Mouse (Mus musculus) G1E-ER4 (cell line): ENCODE results near the gene Cyb561d1. TPM values are rescaled to one million over a fixed set of nuclear protein-coding genes. Genes with fewer than 3 reads are reported as not detected.

Experiments
- GATA1 ChIP-seq: IDR thresholded peaks from one replicate; pipeline ENCODE4 v1.8.0; 2012; ENCODE audit warnings: low read length, inconsistent platforms
- polyA plus RNA-seq: library from polyadenylated mRNA; stranded (reverse); fragments of >175 nt; gene quantifications from 2 replicates; pipeline ENCODE4 v1.2.3, GENCODE M21; 2012

The Cyb561d1 gene
- polyA plus RNA-seq, 1 experiment = 2.4 TPM

- no peak for TF ChIP-seq GATA1
Measured at GRCm38 (mm10) chr3:108185460-108186097, 15.4 kb downstream of the Cyb561d1 start.

DNA sequence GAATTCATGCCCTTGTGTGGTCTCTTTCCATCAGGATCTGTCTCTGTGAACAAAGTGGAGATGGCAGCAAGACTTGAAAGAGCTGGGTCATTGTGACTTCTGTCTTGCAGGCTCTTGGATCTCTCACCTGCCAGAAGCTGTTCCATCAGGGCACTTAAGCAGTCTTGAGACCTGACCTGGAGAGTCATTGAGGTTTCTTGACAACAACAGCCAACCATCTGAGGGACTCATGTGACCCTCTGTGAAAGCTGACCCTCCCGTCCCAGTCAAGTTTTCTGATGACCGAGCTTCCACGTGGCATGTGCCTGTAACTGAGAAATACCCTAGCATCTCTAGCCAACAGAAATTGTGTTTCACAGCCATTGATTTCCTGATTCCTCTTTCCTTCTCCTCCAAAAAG is 16.3 kb downstream of the Cyb561d1 start:
- no peak for TF ChIP-seq GATA1

- no peak for TF ChIP-seq GATA1
Measured at GRCm38 (mm10) chr3:108180514-108180913, 20.5 kb downstream of the Cyb561d1 start.

DNA sequence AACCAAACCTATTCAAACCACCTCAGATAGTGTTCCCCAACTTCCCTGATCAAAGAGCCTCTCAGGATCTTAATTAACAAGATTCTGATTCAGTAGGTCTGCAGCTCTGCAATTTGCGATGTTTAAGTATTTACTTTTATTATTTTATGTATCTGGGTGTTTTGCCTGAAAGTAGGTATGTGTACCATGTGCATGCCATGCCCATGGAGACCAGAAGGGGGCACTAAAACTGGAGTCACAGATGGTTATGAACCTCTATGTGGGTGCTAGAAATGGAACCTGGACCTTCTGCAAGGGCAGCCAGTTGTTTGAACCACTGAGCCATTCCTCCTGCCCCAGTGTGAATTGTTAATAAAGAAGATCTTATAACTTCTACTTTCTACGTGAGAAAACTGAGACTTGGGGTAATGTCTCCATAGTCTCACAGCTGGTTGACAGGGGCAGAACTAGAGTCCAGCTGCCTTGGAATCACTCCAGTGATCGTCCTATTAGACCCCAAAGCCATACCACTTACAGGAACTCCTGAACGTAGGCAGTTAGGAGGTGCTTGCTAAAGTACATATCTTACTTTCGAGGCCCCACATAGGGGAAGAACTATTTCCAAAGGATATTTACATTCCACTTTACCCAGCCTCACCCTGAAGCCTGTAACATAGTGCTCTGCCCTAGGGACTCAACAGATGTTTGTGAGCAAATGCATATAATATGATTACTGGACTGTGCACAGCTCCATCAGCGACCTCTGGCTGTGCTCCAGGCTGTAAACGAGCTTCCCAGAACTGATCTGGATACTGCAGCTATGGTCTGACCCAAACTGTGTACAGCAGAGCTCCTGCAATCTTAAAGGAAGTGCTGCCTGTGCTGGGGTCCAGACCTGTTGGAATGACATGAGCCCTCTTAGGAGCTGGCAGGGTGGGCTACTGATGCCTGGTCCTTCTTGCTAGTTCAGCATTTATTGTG is 22.0 kb downstream of the Cyb561d1 start:
- no peak for TF ChIP-seq GATA1

GRCm38 (mm10) chr3:108174672-108175531 is 26.1 kb downstream of the Cyb561d1 start:
- no peak for TF ChIP-seq GATA1

GRCm38 (mm10) chr3:108169199-108169598 is 31.8 kb downstream of the Cyb561d1 start:
- no peak for TF ChIP-seq GATA1

DNA sequence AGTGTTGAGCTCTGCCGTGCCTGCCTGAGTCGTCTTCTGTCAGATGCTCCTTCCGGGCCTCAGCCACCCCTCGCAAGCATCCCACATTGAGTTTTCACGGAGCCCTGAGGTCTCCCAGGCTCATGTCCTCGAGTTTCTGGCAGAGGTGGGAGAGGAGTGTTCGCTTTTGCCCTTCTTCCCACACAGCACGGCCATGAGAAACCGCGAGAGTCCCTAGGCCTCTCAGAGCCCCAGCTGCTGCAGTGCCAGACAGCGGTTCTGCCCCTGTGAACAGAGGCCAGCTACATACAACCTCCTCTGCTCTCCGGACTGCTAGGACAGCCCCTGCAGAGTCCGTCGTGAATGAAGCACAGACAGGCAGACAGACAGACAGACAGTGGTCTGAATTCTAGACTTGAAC is 33.5 kb downstream of the Cyb561d1 start:
- no peak for TF ChIP-seq GATA1

GRCm38 (mm10) chr3:108166486-108167211 is 34.4 kb downstream of the Cyb561d1 start:
- TF ChIP-seq GATA1 = no peak

- no peak for TF ChIP-seq GATA1
Measured at GRCm38 (mm10) chr3:108165532-108166315, 35.3 kb downstream of the Cyb561d1 start.

DNA sequence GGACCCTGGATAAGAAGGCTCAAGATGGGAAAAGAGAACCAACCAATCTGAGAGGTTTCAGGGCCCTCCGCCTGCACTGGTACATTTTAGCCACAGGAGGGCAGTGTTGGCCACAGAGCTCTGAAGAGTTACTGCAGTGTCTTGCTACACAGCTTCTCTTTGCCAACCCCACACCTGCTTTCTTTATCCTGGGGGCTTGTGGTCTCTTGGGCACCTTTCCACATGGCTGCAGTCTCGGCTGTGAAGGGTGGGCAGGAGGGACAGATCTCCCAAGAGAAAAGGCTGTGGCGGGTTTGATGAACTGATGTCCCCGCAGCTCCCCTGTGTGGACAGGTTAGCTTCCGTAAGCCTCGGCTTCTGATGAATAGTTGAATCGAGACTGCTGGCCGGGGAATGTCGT is 36.2 kb downstream of the Cyb561d1 start:
- TF ChIP-seq GATA1 = no peak

DNA sequence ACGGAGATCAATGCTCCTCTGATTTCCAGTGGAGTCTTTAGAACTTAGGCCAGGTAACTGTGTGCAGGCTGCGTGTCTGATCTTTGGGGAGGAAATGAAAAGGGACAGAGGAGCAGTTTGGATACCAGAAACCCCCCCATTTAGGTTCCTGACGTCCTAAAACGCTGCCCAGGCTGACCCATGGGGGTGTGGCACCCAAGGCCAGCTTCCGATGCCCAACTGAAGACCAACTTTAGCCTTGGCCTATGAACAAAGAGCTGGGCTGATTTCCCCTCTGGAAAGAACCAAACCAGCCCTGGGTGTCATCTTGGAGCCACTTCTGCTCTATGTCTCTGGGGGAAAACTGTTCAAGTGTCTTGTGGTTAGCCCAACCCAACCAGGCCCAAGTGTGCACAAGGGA is 36.9 kb downstream of the Cyb561d1 start:
- no peak for TF ChIP-seq GATA1

DNA sequence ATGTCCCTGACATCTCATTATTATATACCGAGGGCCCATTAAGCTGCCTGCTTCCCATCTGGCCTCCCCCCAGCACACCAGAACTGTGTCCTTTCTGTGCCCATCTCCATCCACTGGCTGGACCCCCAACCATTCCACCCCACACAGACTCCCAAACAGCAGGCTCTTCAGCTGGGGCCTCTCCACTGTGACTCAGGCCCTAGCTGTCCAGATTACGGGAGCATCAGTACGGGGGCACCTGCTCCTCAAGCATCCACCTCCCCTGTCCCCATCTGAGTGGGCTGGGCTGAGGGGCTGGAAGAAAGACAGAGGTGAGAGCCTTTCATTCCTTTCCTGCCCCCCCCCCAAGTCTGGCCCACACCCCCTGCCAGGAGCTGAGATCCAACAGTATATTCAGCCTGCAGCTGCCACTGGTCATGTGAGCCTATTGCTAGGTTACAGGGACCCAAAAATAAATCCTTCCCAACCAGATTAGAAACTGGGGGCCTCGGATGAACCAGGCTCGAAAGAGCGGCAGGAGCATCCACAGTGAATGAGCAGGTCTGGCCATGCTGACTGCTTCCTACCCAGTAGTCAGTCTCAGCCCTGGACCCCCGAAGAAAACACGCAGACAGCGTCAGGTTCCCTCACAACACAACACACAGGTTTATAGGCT is 42.5 kb downstream of the Cyb561d1 start:
- no peak for TF ChIP-seq GATA1

- no peak for TF ChIP-seq GATA1
Measured at GRCm38 (mm10) chr3:108154656-108155055, 46.4 kb downstream of the Cyb561d1 start, which contains the start of gene Gpr61. TSS of gene Gpr61 (minus strand) at chr3:108154882.

DNA sequence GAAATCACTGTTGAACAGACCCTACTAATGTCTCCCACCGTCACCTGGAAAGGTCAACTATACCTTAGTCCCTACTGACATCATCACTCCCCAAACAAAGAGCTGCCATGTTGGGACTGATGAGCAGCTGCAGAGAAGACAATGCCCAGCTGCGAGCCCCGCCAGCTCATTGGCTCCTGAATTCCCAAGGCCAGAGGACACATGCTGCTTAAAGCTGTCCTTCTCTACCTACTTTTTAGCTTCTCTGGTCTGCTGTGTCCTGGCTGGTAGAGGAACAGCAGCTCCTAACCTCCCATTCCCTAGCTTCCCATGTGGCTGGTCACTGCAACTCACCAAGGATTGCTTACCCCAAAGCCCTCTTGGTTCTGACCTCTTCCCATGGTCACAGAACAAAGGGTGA is 48.7 kb downstream of the Cyb561d1 start:
- no peak for TF ChIP-seq GATA1
